Mouse (Mus musculus): Measurements from ENCODE around the gene Evi2. TPM values are rescaled to one million over a fixed set of nuclear protein-coding genes. Genes with fewer than 3 reads are reported as not detected.

Gene Evi2
- polyA plus RNA-seq, 1 experiment = 12.0 TPM

DNA sequence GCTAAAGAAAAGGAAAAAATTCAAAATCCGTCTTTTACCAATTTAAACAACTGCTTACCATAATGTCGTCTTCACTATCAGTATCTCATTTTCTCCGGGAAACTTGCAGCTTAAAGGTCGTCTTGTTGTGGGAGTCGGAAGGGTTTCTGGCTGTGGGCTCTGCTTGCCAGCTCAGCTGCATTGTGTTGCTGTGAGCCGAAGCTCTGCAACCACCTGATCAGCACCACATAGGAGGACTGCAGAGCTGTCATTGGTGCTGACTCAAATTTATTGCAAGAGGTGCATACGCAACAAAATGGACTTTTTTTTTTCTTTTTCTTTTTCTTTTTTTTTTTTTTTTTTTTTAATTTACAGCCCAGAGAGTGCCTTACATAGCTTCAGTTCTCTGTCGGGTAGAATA, 26.5 kb downstream of the Evi2 start, which contains the start of gene Omg:
Gene Omg (minus strand): TSS at position 240 of the 400 bp plus-strand sequence.
- TF ChIP-seq POLR2A (IDR thresholded peaks at IDR 0.05; ENCODE audit: borderline replicate concordance, control insufficient read depth, low read depth, low read length) (no peak), CTCF (IDR thresholded peaks at IDR 0.05; ENCODE audit: control insufficient read depth, insufficient read depth, low read length) (no peak)
- Histone ChIP-seq H3K27ac (ENCODE audit: control insufficient read depth, insufficient read depth, low read depth, low read length, poor library complexity) (no peak within 1 kb of the TSS), H3K4me3 (replicated peaks; ENCODE audit: control insufficient read depth, low read depth, low read length) (no peak within 1 kb of the TSS), H3K4me1 (ENCODE audit: control insufficient read depth, insufficient read depth, low read length) (no peaks in the 10 kb centered on the region)
- 70% methylated on average over 8 of the region's 8 CpGs for WGBS

DNA sequence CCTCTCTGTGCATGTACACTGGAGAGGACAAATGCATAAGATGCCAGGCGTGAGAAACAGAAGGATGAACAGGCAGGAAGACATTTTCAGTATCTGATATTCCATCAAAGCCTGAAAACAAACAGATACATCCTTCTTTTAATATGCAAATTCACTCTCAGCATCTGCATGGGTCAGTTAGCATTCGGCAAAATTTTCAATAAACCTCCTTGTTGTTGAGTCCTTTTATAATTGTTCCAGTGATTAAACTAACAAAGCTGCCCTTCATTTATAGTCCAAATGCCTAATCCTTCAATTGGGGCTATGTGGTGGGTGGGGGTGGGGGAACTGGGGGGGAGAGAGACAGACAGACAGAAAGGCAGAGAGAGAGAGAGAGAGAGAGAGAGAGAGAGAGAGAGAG, 27.5 kb downstream of the Evi2 start:
- WGBS = 85% methylated on average over 2 of the region's 2 CpGs

DNA sequence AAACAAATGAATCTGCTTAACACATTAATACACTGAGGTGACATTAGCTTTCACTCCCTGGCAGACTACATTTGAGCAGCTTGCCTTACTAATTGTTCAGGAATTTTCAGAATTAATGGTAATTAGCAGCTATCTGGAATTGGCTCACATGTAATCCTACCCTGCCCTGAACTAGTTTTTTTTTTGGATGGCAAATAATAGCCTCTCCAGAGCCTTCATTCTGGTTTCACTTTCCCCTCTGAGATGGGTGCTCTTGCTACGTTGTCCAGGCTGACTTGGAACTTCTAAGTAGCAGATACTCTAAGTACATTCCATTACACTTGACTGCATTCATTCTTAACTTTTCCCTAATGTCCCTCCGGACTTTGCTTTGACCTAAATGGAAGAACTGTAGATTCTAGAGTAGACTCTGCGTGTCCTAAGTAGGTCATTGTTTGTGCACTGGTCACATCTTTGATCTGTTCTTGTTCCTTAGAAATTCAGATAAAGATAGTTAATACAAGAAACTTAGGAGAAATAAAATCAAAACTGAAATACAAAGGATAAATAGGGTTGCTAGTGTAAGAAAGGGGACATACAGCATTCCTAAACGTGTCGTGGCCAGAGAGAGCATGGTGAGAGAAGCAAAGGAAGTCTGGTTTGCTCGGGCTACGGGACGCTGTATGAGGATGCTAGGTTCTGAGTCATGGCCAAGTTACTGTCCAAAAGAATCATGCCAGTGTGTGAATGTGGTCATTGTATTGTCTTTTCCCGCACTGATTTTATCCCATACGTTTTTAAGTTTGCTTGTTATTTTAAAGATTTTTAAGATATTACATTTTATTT, 35.2 kb downstream of the Evi2 start:
- H3K27ac ChIP-seq (ENCODE audit: control insufficient read depth, insufficient read depth, low read depth, low read length, poor library complexity) = no peak overlapping the region
- H3K4me1 ChIP-seq (ENCODE audit: control insufficient read depth, insufficient read depth, low read length) = no peaks in the 10 kb centered on the region
- WGBS = 29% methylated on average over 10 of the region's 10 CpGs
- H3K4me3 ChIP-seq (replicated peaks; ENCODE audit: control insufficient read depth, low read depth, low read length) = no peak overlapping the region
- TF ChIP-seq CTCF (IDR thresholded peaks at IDR 0.05; ENCODE audit: control insufficient read depth, insufficient read depth, low read length) = no peak
- TF ChIP-seq POLR2A (IDR thresholded peaks at IDR 0.05; ENCODE audit: borderline replicate concordance, control insufficient read depth, low read depth, low read length) = no peak

More for the DNA sequence above, 27.5 kb downstream of the Evi2 start:
- Histone ChIP-seq H3K4me1 (ENCODE audit: control insufficient read depth, insufficient read depth, low read length) (no peaks in the 10 kb centered on the region), H3K27ac (ENCODE audit: control insufficient read depth, insufficient read depth, low read depth, low read length, poor library complexity) (no peak overlapping the region), H3K4me3 (replicated peaks; ENCODE audit: control insufficient read depth, low read depth, low read length) (no peak overlapping the region)
- TF ChIP-seq POLR2A (IDR thresholded peaks at IDR 0.05; ENCODE audit: borderline replicate concordance, control insufficient read depth, low read depth, low read length) (no peak), CTCF (IDR thresholded peaks at IDR 0.05; ENCODE audit: control insufficient read depth, insufficient read depth, low read length) (no peak)

DNA sequence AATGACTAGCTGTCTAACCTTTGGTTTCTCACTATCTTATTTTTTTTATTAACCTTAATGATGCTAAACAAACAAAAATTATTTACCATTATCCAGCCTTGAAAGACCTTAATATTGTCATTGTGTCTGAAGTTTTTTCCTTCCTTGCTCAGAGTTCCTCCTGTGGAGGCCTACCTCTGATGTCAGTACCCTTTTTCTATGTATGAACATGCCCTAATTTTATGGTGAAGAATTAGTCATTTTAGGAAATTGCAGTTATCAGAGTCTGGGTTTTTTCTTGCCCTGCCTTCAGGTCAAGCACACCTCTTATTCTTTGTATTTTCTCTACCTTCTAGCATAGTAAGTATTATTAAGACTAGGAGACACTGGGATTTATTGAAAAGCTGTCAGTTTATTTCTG, 45.7 kb downstream of the Evi2 start:
- no peak for TF ChIP-seq CTCF (IDR thresholded peaks at IDR 0.05; ENCODE audit: control insufficient read depth, insufficient read depth, low read length)
- no peak for TF ChIP-seq POLR2A (IDR thresholded peaks at IDR 0.05; ENCODE audit: borderline replicate concordance, control insufficient read depth, low read depth, low read length)
- Histone ChIP-seq H3K4me1 (ENCODE audit: control insufficient read depth, insufficient read depth, low read length) (no peaks in the 10 kb centered on the region), H3K27ac (ENCODE audit: control insufficient read depth, insufficient read depth, low read depth, low read length, poor library complexity) (no peak overlapping the region), H3K4me3 (replicated peaks; ENCODE audit: control insufficient read depth, low read depth, low read length) (no peak overlapping the region)

DNA sequence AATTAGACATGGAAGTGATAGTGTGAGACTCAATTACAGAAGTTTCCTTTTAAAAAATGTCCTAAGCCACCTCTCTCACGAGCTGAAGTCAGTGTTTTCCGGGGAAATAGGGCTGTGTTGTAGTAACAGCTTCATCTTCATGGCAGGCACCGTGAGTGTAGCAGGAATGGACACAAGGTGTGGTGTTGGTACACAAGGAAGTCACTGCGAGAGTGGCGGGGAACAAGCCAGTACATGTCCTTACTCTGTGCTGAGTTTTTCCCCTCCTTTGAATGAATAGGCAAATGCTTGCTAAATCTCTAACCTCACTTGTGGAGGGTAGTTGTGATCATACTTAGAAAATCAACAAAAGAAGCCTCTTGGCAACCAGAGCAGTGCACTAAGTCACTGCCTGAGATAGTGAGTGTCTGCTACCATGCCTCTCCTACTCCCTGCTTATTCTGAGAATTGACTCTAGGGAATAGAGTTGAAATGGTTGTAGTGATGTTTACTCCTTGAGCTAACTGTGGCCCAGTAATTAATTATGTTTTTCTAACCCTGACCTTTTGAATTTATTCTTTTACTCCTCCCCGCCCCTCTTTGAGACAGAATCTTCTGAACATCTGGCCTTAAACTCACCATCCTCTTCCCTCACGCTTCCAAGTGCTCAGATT, 46.4 kb downstream of the Evi2 start:
- Histone ChIP-seq H3K4me1 (ENCODE audit: control insufficient read depth, insufficient read depth, low read length) (no peaks in the 10 kb centered on the region), H3K27ac (ENCODE audit: control insufficient read depth, insufficient read depth, low read depth, low read length, poor library complexity) (no peak overlapping the region), H3K4me3 (replicated peaks; ENCODE audit: control insufficient read depth, low read depth, low read length) (no peak overlapping the region)
- no peak for TF ChIP-seq POLR2A (IDR thresholded peaks at IDR 0.05; ENCODE audit: borderline replicate concordance, control insufficient read depth, low read depth, low read length)
- no peak for TF ChIP-seq CTCF (IDR thresholded peaks at IDR 0.05; ENCODE audit: control insufficient read depth, insufficient read depth, low read length)
- 86% methylated on average over 7 of the region's 7 CpGs for WGBS

DNA sequence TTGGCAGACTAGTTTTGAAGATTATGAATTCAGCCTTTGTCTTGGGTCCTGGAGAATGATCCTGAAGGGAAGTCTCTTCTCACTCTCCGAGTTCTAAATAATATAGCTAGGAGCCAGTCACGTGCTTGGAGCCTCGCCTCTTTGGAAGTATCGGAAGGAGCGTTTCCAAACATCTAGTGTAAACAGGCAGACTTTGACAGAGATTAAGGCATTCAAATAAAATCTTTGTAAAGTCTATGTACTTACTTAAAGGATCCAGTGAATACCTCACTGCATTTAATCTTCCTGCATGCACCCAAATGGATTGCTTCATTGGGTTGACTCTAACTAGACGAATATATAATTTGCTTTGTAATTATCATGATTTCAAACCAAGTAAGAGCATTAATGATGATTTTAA, 47.0 kb downstream of the Evi2 start:
- H3K4me3 ChIP-seq (replicated peaks; ENCODE audit: control insufficient read depth, low read depth, low read length) = no peak overlapping the region
- WGBS = 86% methylated on average over 6 of the region's 6 CpGs
- H3K27ac ChIP-seq (ENCODE audit: control insufficient read depth, insufficient read depth, low read depth, low read length, poor library complexity) = no peak overlapping the region
- no peaks in the 10 kb centered on the region for H3K4me1 ChIP-seq (ENCODE audit: control insufficient read depth, insufficient read depth, low read length)
- TF ChIP-seq POLR2A (IDR thresholded peaks at IDR 0.05; ENCODE audit: borderline replicate concordance, control insufficient read depth, low read depth, low read length) (no peak), CTCF (IDR thresholded peaks at IDR 0.05; ENCODE audit: control insufficient read depth, insufficient read depth, low read length) (no peak)

DNA sequence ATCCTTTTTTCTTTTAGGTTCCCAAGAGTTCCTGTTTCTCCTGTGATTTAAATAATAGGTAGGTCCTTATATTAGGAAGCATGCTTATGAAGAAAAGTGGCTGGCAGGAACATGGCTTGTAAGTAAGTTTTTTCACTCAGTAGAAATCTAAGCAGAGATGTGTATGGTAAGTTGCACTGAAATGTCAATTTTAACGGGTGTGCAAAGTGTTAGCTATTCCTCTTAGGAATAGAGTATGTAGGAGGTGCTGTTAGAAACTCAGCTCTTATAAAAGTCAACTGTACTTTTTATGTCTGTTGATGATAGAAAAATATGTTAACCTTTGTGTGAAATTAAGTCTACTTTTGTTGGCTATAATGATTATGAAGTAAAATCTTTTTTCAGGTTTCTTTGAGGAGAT, 62.3 kb downstream of the Evi2 start:
- TF ChIP-seq POLR2A (IDR thresholded peaks at IDR 0.05; ENCODE audit: borderline replicate concordance, control insufficient read depth, low read depth, low read length) = no peak
- TF ChIP-seq CTCF (IDR thresholded peaks at IDR 0.05; ENCODE audit: control insufficient read depth, insufficient read depth, low read length) = no peak
- Histone ChIP-seq H3K27ac (ENCODE audit: control insufficient read depth, insufficient read depth, low read depth, low read length, poor library complexity) (no peak overlapping the region), H3K4me1 (ENCODE audit: control insufficient read depth, insufficient read depth, low read length) (no peaks in the 10 kb centered on the region), H3K4me3 (replicated peaks; ENCODE audit: control insufficient read depth, low read depth, low read length) (no peak overlapping the region)
- 82% methylated on average over 1 of the region's 1 CpGs for WGBS

Other genes starting within 250 kb of the Evi2 start
- gene Gm9964, start 233.7 kb downstream of the Evi2 start, polyA plus RNA-seq (2011; ENCODE audit: insufficient read depth, insufficient read length, low replicate concordance, missing spikeins) = not detected in 2 replicates
- 2.3 and 3.0 TPM in 2 replicates for gene Nf1, start 190.9 kb downstream of the Evi2 start, polyA plus RNA-seq (2011; ENCODE audit: insufficient read depth, insufficient read length, low replicate concordance, missing spikeins)
- gene Omg, start 26.5 kb downstream of the Evi2 start, polyA plus RNA-seq (2011; ENCODE audit: insufficient read depth, insufficient read length, low replicate concordance, missing spikeins) = 0.43 and 1.6 TPM in 2 replicates
- 28.7 and 78.8 TPM in 2 replicates for gene Evi2b, start 6.8 kb downstream of the Evi2 start, polyA plus RNA-seq (2011; ENCODE audit: insufficient read depth, insufficient read length, low replicate concordance, missing spikeins)
- 5.4 and 13.1 TPM in 2 replicates for gene Evi2a, start within 50 bp of the Evi2 start, polyA plus RNA-seq (2011; ENCODE audit: insufficient read depth, insufficient read length, low replicate concordance, missing spikeins)
- 1.3 and 4.7 TPM in 2 replicates for gene Rab11fip4, start 60.6 kb upstream of the Evi2 start, polyA plus RNA-seq (2011; ENCODE audit: insufficient read depth, insufficient read length, low replicate concordance, missing spikeins)

All from bone marrow, adult 2 months (tissue).